Mouse (Mus musculus): Measurements from ENCODE around the gene Zfp185. TPM values are rescaled to one million over a fixed set of nuclear protein-coding genes. Genes with fewer than 3 reads are reported as not detected.
A peak's percentile ranks its signal among the peaks of the same experiment; 100 is the strongest.

Gene Zfp185
- polyA plus RNA-seq, 1 experiment from 2014 or later = 25.7 TPM

DNA sequence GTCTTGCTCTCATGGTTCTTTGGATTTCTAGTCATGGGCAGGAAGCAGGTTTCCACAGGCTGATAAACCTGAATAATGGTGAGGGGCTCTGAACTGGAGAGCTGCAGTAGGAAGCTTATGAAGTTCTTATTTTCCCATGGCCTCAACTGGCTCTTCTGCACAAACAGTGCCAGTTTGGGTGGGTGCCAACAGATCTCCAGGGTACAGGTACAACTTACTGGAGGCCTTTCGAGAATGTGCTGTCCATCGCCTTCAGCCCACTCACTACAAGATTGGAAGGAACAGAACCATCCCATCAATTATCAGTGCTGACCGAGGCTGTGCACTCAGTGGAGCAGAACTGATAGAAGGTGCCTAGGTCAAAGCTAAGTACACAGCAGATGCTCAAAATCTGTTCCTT, 1.3 kb downstream of the Zfp185 start:
- no peak overlapping the region; the same call in 1 of the 2 replicates for H3K4me2 ChIP-seq (ENCODE audit: low read depth, low read length)

DNA sequence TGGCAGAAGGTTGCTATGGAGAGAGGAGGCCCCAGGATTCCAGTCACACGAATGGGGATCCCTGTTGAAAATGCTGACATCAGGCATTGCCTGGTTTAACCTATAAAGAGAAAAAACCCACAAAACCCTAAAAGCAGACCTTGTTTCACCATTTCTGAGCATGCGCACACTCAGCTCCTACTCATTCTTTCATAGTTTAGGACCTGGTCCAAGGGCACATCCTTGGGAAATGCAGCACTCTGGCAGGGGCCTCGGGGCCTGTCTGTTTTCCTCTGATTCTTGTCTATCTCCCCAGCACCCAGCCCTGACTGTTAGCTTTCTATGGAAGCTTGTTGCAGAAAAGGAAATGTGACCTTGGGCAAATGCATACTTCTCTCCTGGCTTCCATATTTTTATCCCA, 3.4 kb downstream of the Zfp185 start:
- Histone ChIP-seq H3K9me3 (ENCODE audit: control insufficient read depth, low read length) (no peaks in the 10 kb centered on the region), H3K9ac (ENCODE audit: low read depth, low read length) (no peak overlapping the region), H3K27me3 (replicated peaks; ENCODE audit: control insufficient read depth, insufficient read depth, low read length) (no peaks in the 10 kb centered on the region), H3K4me2 (ENCODE audit: low read depth, low read length) (no peak overlapping the region), H3K36me3 (ENCODE audit: control insufficient read depth, insufficient read depth, low read length) (no peaks in the 10 kb centered on the region), H3K27ac (replicated peaks; ENCODE audit: low read depth, low read length) (no peak overlapping the region), H3K4me1 (ENCODE audit: control insufficient read depth, insufficient read depth, low read length) (no peaks in the 10 kb centered on the region), H3K4me3 (ENCODE audit: low read depth, low read length) (no peak overlapping the region)
- DNase-seq (ENCODE audit: low spot score) (no peak), ATAC-seq (ENCODE audit: low read depth) (no peak)
- 84% methylated on average over 3 of the region's 3 CpGs for WGBS

More for the DNA sequence above, 1.3 kb downstream of the Zfp185 start:
- 86% methylated on average over 3 of the region's 3 CpGs for WGBS
- no peaks in the 10 kb centered on the region for H3K9me3 ChIP-seq (ENCODE audit: control insufficient read depth, low read length)
- no peaks in the 10 kb centered on the region for H3K36me3 ChIP-seq (ENCODE audit: control insufficient read depth, insufficient read depth, low read length)
- ATAC-seq (ENCODE audit: low read depth) = no peak
- H3K27me3 ChIP-seq (replicated peaks; ENCODE audit: control insufficient read depth, insufficient read depth, low read length) = no peaks in the 10 kb centered on the region
- H3K4me3 ChIP-seq (ENCODE audit: low read depth, low read length) = no peak overlapping the region
- H3K9ac ChIP-seq (ENCODE audit: low read depth, low read length) = no peak overlapping the region
- no peak for DNase-seq (ENCODE audit: low spot score)
- no peak overlapping the region for H3K27ac ChIP-seq (replicated peaks; ENCODE audit: low read depth, low read length)
- no peaks in the 10 kb centered on the region; the same call in 1 of the 2 replicates for H3K4me1 ChIP-seq (ENCODE audit: control insufficient read depth, insufficient read depth, low read length)

DNA sequence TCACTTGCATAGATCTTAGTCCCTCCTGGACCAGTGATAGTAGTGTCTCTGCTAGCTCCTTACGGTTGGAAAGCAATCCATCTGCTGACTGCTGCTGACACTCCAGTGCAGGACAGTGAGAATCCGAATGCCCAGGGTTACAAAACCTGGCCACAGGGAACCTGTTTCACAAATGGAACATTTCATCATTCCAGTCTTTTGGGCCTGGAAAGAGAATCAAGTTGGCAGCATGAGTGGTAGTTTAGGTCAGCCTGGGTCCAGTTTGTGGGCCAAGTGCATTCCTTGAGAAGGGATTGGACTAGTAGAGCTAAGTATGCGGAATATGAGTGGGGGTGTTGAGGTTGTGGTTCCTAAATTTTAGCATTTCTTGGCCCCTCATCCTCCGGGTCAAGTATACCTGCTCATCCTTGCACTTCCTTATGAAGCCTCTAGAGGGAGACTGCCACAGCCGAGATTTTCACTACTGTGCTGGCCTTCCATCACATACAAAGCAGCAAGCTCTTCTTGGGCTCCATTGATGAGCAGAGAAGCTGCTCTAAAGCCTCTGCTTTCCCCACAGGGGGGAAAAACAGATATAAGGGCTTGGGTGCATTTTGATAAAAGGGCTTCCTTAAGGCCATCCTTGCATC, 5.3 kb downstream of the Zfp185 start:
- Histone ChIP-seq H3K36me3 (ENCODE audit: control insufficient read depth, insufficient read depth, low read length) (no peaks in the 10 kb centered on the region), H3K27me3 (replicated peaks; ENCODE audit: control insufficient read depth, insufficient read depth, low read length) (no peaks in the 10 kb centered on the region), H3K9me3 (ENCODE audit: control insufficient read depth, low read length) (no peaks in the 10 kb centered on the region), H3K4me3 (ENCODE audit: low read depth, low read length) (no peak overlapping the region), H3K9ac (ENCODE audit: low read depth, low read length) (no peak overlapping the region), H3K4me2 (ENCODE audit: low read depth, low read length) (no peak overlapping the region), H3K27ac (replicated peaks; ENCODE audit: low read depth, low read length) (no peak overlapping the region), H3K4me1 (ENCODE audit: control insufficient read depth, insufficient read depth, low read length) (no peaks in the 10 kb centered on the region)
- DNase-seq (ENCODE audit: low spot score) (no peak), ATAC-seq (ENCODE audit: low read depth) (no peak)
- WGBS = 54% methylated on average over 5 of the region's 5 CpGs

DNA sequence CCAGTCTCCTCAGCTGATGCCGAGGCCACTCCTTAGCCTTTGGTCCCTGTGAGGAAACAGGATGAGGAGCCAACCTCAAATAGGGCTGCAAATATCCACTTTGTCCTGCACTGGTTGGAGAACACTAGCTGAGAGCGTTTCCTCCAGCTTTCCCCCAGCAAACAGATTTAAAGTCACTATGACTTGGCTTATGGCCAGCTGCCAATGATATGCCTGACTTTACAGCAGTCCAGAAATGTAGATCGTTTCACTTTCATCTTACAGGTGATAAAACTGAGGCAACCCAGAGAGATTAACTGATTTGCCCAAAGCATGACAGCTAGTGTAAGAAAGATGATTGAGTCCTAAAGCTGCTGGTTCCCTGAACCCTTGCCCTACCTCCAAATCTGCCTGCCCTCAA, 8.4 kb downstream of the Zfp185 start:
- DNase-seq (ENCODE audit: low spot score) (no peak), ATAC-seq (ENCODE audit: low read depth) (no peak)
- H3K4me3 ChIP-seq (ENCODE audit: low read depth, low read length) = no peak overlapping the region
- 67% methylated on average over 3 of the region's 3 CpGs for WGBS
- H3K4me1 ChIP-seq (ENCODE audit: control insufficient read depth, insufficient read depth, low read length) = no peaks in the 10 kb centered on the region
- H3K27me3 ChIP-seq (replicated peaks; ENCODE audit: control insufficient read depth, insufficient read depth, low read length) = no peaks in the 10 kb centered on the region
- no peaks in the 10 kb centered on the region for H3K36me3 ChIP-seq (ENCODE audit: control insufficient read depth, insufficient read depth, low read length)
- no peak overlapping the region for H3K4me2 ChIP-seq (ENCODE audit: low read depth, low read length)
- H3K9me3 ChIP-seq (ENCODE audit: control insufficient read depth, low read length) = no peaks in the 10 kb centered on the region
- H3K27ac ChIP-seq (replicated peaks; ENCODE audit: low read depth, low read length) = no peak overlapping the region
- H3K9ac ChIP-seq (ENCODE audit: low read depth, low read length) = no peak overlapping the region

DNA sequence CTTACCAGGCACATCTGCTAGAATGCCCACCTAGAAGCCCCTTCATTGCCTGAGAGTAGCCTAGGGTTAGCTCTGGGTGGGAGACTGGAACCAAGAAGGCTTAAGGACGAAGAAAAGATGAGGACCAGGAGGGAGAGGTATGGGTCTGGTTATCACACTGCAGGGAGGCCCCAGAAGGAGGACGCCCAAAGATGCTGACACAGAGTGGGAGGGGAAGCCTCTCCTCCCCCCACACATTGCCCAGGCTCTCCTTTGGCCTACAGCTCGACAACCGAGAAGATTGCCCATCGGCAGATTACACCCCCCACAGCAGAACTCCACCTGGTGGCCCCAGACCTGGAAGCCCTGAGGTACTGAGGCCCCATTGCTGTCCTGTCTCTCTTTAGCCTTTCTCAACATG, 16.0 kb downstream of the Zfp185 start:
- WGBS = 71% methylated on average over 5 of the region's 5 CpGs
- Histone ChIP-seq H3K4me2 (ENCODE audit: low read depth, low read length) (no peak overlapping the region), H3K4me3 (ENCODE audit: low read depth, low read length) (no peak overlapping the region), H3K9ac (ENCODE audit: low read depth, low read length) (no peak overlapping the region), H3K36me3 (ENCODE audit: control insufficient read depth, insufficient read depth, low read length) (no peaks in the 10 kb centered on the region), H3K27me3 (replicated peaks; ENCODE audit: control insufficient read depth, insufficient read depth, low read length) (no peaks in the 10 kb centered on the region), H3K27ac (replicated peaks; ENCODE audit: low read depth, low read length) (no peak overlapping the region), H3K9me3 (ENCODE audit: control insufficient read depth, low read length) (no peaks in the 10 kb centered on the region), H3K4me1 (ENCODE audit: control insufficient read depth, insufficient read depth, low read length) (no peaks in the 10 kb centered on the region)
- DNase-seq (ENCODE audit: low spot score) (no peak), ATAC-seq (ENCODE audit: low read depth) (no peak)

DNA sequence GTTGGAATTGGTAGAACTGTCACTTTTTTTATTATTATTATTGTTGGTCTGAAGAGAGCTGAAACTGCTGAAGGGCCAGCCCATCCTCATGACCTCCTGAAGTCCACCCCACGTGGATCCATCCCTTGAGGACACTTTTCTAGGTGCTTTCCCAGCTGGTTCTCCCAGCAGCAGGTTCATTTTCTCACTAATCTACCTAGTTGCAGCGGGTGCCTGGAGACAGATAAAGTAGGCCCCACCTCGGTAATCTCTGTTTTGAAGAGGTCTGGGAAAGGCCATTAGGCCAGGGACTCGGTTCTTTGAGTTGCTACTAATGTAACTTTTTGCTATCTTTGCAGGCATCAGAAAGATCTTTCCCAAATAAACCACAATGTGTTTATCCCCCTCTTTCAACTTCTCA, 18.5 kb downstream of the Zfp185 start:
- no peak for DNase-seq (ENCODE audit: low spot score)
- ATAC-seq (ENCODE audit: low read depth) = no peak
- H3K9ac ChIP-seq (ENCODE audit: low read depth, low read length) = no peak overlapping the region
- H3K27me3 ChIP-seq (replicated peaks; ENCODE audit: control insufficient read depth, insufficient read depth, low read length) = no peaks in the 10 kb centered on the region
- 73% methylated on average over 4 of the region's 4 CpGs for WGBS
- H3K4me3 ChIP-seq (ENCODE audit: low read depth, low read length) = no peak overlapping the region
- no peaks in the 10 kb centered on the region for H3K9me3 ChIP-seq (ENCODE audit: control insufficient read depth, low read length)
- no peaks in the 10 kb centered on the region for H3K4me1 ChIP-seq (ENCODE audit: control insufficient read depth, insufficient read depth, low read length)
- no peaks in the 10 kb centered on the region for H3K36me3 ChIP-seq (ENCODE audit: control insufficient read depth, insufficient read depth, low read length)
- H3K27ac ChIP-seq (replicated peaks; ENCODE audit: low read depth, low read length) = no peak overlapping the region
- H3K4me2 ChIP-seq (ENCODE audit: low read depth, low read length) = no peak overlapping the region

DNA sequence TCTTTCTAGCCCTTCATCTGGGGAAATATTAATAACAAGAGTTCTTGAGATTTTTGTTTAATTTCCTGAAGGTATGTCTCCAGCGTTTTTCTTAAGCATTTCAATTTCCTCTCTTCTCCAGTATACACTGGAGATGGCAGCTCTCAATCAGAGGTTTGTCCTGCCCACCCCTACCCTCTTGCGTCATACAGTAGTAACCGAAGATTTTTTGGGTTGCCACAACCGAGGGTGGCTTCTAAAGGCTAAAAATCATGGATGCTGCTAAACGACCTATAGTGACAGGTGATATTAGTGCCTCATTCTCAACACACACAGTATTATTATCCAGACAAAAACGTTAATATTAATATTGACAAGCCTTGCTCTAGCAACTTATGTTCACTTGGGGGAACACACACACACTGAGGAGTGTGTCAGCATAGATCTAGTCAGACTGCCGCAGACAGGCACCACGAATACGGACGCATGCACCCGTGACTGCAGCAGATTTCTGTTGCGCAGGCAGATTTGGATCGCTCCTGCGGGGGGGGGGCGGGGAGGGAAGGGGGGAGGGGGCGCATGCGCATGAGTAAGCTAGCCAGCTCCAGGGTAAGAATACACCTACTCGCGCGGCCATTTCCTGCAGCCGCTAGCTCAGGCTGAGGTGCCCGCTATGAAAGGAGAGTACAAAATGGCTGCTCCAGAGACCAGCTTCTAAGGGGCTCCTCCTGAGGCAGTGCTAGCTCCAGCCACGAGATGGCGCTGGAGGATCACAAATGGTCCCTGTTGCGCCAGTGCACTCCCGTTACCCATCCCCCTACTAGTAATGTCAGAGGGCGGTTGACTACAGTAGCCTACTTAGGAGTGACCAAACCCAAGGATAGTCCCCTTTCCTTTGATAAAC, 20.7 kb downstream of the Zfp185 start:
- Histone ChIP-seq H3K27ac (replicated peaks; ENCODE audit: low read depth, low read length) (peak overlapping the region; percentile 74; the same call in 1 of the 2 replicates), H3K9ac (ENCODE audit: low read depth, low read length) (peak overlapping the region; percentile 53), H3K4me1 (ENCODE audit: control insufficient read depth, insufficient read depth, low read length) (no peaks in the 10 kb centered on the region), H3K36me3 (ENCODE audit: control insufficient read depth, insufficient read depth, low read length) (no peaks in the 10 kb centered on the region), H3K4me3 (ENCODE audit: low read depth, low read length) (peak overlapping the region; percentile 34), H3K27me3 (replicated peaks; ENCODE audit: control insufficient read depth, insufficient read depth, low read length) (no peaks in the 10 kb centered on the region), H3K9me3 (ENCODE audit: control insufficient read depth, low read length) (no peaks in the 10 kb centered on the region), H3K4me2 (ENCODE audit: low read depth, low read length) (peak overlapping the region; percentile 51)
- ATAC-seq (ENCODE audit: low read depth) (peak; percentile 100), DNase-seq (ENCODE audit: low spot score) (peak; percentile 97)
- 12% methylated on average over 23 of the region's 27 CpGs for WGBS

DNA sequence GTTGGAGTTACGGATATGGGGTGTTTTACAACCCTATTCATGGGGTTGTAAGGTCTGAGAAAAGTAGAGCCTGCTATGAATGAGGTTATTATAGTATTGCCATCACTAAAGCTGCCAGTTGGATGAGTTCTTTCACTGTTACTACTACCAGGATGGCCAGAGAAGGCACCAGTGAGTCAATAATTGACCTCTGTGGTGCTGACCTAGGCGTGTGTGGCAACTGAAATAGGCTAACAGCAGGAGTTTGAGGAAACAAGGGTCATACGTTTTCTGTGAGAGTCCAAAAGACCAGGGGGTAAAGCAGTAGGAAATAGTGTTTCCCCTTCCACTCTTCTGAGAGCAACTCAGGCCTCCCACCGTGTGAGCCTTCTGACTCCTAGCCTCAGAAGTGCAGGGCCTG, 25.7 kb downstream of the Zfp185 start:
- no peaks in the 10 kb centered on the region for H3K9me3 ChIP-seq (ENCODE audit: control insufficient read depth, low read length)
- no peak for DNase-seq (ENCODE audit: low spot score)
- no peak overlapping the region for H3K9ac ChIP-seq (ENCODE audit: low read depth, low read length)
- no peak for ATAC-seq (ENCODE audit: low read depth)
- H3K4me2 ChIP-seq (ENCODE audit: low read depth, low read length) = no peak overlapping the region
- no peak overlapping the region for H3K4me3 ChIP-seq (ENCODE audit: low read depth, low read length)
- H3K27ac ChIP-seq (replicated peaks; ENCODE audit: low read depth, low read length) = no peak overlapping the region
- no peaks in the 10 kb centered on the region for H3K36me3 ChIP-seq (ENCODE audit: control insufficient read depth, insufficient read depth, low read length)
- 60% methylated on average over 4 of the region's 4 CpGs for WGBS
- H3K27me3 ChIP-seq (replicated peaks; ENCODE audit: control insufficient read depth, insufficient read depth, low read length) = no peaks in the 10 kb centered on the region
- no peaks in the 10 kb centered on the region for H3K4me1 ChIP-seq (ENCODE audit: control insufficient read depth, insufficient read depth, low read length)

Measured in embryonic facial prominence, embryonic 14.5 days (tissue).